Mouse (Mus musculus) ovary, adult 10 weeks (tissue): ENCODE measurements around the gene H2al1i. TPM values are rescaled to one million over a fixed set of nuclear protein-coding genes. Genes with fewer than 3 reads are reported as not detected.

Experiments
- polyA plus RNA-seq: library from polyadenylated mRNA; stranded (reverse); fragments of 350-450 nt; fragmentation: Illumina TruSeq; extraction: RNeasy Lipid Tissue Mini Kit (QIAGEN cat#74804); gene quantifications from one replicate; pipeline ENCODE4 v1.2.3, GENCODE M21; 2014

The H2al1i gene
- not detected for polyA plus RNA-seq

DNA sequence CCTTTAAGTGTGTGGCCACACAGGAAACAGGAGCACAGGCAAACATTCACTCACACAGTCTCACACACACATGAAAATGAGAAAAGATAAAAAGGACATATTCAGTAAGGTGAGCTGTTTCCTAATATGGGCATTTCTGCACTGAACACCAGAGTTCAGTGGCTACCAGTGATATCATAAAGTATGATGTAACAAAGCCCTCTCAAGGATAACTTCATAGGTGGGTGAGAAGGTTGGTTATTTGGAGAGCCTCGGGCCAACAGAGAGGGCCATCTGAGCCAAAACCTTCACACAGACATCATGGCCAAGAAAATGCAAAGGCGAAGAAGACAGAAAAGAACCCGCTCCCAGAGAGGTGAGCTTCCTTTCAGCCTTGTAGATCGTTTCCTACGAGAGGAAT is at the start of gene H2al1i:
Gene H2al1i (plus strand): TSS at position 301 of the 400 bp plus-strand sequence.

GRCm38 (mm10) chrX:11298957-11299356 is 25.5 kb upstream of the H2al1i start, which contains the start of gene H2al1a:
Gene H2al1a (plus strand): TSS chrX:11299257.

GRCm38 (mm10) chrX:11302132-11302531 is 22.3 kb upstream of the H2al1i start, which contains the start of gene H2al1b:
Gene H2al1b (plus strand): TSS chrX:11302432.

DNA sequence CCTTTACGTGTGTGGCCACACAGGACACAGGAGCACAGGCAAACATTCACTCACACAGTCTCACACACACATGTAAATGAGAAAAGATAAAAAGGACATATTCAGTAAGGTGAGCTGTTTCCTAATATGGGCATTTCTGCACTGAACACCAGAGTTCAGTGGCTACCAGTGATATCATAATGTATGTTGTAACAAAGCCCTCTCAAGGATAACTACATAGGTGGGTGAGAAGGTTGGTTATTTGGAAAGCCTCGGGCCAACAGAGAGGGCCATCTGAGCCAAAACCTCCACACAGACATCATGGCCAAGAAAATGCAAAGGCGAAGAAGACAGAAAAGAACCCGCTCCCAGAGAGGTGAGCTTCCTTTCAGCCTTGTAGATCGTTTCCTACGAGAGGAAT is 19.1 kb upstream of the H2al1i start, which contains the start of gene H2al1c:
Gene H2al1c (plus strand): TSS at position 301 of the 400 bp plus-strand sequence.

GRCm38 (mm10) chrX:11308524-11308923 is 15.9 kb upstream of the H2al1i start, which contains the start of gene H2al1d:
Gene H2al1d (plus strand): TSS chrX:11308824.

GRCm38 (mm10) chrX:11311634-11312033 is 12.8 kb upstream of the H2al1i start, which contains the start of gene H2al1e:
Gene H2al1e (plus strand): TSS chrX:11311934.

DNA sequence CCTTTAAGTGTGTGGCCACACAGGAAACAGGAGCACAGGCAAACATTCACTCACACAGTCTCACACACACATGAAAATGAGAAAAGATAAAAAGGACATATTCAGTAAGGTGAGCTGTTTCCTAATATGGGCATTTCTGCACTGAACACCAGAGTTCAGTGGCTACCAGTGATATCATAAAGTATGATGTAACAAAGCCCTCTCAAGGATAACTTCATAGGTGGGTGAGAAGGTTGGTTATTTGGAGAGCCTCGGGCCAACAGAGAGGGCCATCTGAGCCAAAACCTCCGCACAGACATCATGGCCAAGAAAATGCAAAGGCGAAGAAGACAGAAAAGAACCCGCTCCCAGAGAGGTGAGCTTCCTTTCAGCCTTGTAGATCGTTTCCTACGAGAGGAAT is 9.6 kb upstream of the H2al1i start, which contains the start of gene H2al1f:
Gene H2al1f (plus strand): TSS at position 301 of the 400 bp plus-strand sequence.

GRCm38 (mm10) chrX:11317956-11318355 is 6.5 kb upstream of the H2al1i start, which contains the start of gene H2al1g:
Gene H2al1g (plus strand): TSS chrX:11318256.

DNA sequence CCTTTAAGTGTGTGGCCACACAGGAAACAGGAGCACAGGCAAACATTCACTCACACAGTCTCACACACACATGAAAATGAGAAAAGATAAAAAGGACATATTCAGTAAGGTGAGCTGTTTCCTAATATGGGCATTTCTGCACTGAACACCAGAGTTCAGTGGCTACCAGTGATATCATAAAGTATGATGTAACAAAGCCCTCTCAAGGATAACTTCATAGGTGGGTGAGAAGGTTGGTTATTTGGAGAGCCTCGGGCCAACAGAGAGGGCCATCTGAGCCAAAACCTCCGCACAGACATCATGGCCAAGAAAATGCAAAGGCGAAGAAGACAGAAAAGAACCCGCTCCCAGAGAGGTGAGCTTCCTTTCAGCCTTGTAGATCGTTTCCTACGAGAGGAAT is 3.3 kb upstream of the H2al1i start, which contains the start of gene H2al1h:
Gene H2al1h (plus strand): TSS at position 301 of the 400 bp plus-strand sequence.

DNA sequence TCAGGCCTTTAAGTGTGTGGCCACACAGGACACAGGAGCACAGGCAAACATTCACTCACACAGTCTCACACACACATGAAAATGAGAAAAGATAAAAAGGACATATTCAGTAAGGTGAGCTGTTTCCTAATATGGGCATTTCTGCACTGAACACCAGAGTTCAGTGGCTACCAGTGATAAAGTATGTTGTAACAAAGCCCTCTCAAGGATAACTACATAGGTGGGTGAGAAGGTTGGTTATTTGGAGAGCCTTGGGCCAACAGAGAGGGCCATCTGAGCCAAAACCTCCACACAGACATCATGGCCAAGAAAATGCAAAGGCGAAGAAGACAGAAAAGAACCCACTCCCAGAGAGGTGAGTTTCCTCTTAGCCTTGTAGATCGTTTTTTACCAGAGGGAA is 3.1 kb downstream of the H2al1i start, which contains the start of gene H2al1j:
Gene H2al1j (plus strand): TSS at position 301 of the 400 bp plus-strand sequence.

Other genes starting within 250 kb of the H2al1i start
- not detected for gene H2al1a, start 25.4 kb upstream of the H2al1i start, polyA plus RNA-seq
- gene H2al1b, start 22.2 kb upstream of the H2al1i start, polyA plus RNA-seq: not detected
- not detected for gene H2al1c, start 19.0 kb upstream of the H2al1i start, polyA plus RNA-seq
- not detected for gene H2al1d, start 15.8 kb upstream of the H2al1i start, polyA plus RNA-seq
- not detected for gene H2al1e, start 12.7 kb upstream of the H2al1i start, polyA plus RNA-seq
- gene H2al1f, start 9.5 kb upstream of the H2al1i start, polyA plus RNA-seq: not detected
- not detected for gene H2al1g, start 6.4 kb upstream of the H2al1i start, polyA plus RNA-seq
- not detected for gene H2al1h, start 3.2 kb upstream of the H2al1i start, polyA plus RNA-seq
- not detected for gene H2al1j, start 3.2 kb downstream of the H2al1i start, polyA plus RNA-seq